Mouse (Mus musculus) stomach, postnatal 0 days (tissue): ENCODE results near the gene Spata45. TPM values are rescaled to one million over a fixed set of nuclear protein-coding genes. Genes with fewer than 3 reads are reported as not detected.

Experiments
- ATAC-seq: fragments of 200-750 bp; cut with Nextera tagmentation; 2 replicates; pipeline ENCODE4 v1.8.0; 2017; ENCODE audit not compliant: low FRiP score, low TSS enrichment
- DNase-seq: peaks from one replicate; pipeline ENCODE4 v3.0.0-alpha.2; 2016; ENCODE audit warnings: low spot score
- H3K27ac ChIP-seq: fragments of 300-500 bp; sonication (generic); replicated peaks from 2 replicates; pipeline ENCODE4 v1.5.1; 2014; ENCODE audit warnings: mild to moderate bottlenecking, control low read depth
- H3K27me3 ChIP-seq: fragments of 300-500 bp; sonication (generic); 2 replicates; pipeline ENCODE4 v1.6.1; 2014; ENCODE audit warnings: low read length; ENCODE audit not compliant: control insufficient read depth, insufficient read depth
- H3K36me3 ChIP-seq: fragments of 300-500 bp; sonication (generic); 2 replicates; pipeline ENCODE4 v1.6.1; 2014; ENCODE audit warnings: low read length, mixed read lengths; ENCODE audit not compliant: control insufficient read depth, insufficient read depth
- H3K4me1 ChIP-seq: fragments of 300-500 bp; sonication (generic); replicated peaks from 2 replicates; pipeline ENCODE4 v1.6.1; 2014; ENCODE audit warnings: antibody characterized with exemption; ENCODE audit not compliant: control insufficient read depth, insufficient read depth
- H3K4me2 ChIP-seq: fragments of 300-500 bp; sonication (generic); replicated peaks from 2 replicates; pipeline ENCODE4 v1.6.1; 2014; ENCODE audit warnings: low read depth, mild to moderate bottlenecking, control low read depth, moderate library complexity
- H3K4me3 ChIP-seq: fragments of 300-500 bp; sonication (generic); 2 replicates; pipeline ENCODE4 v1.5.1; 2014; ENCODE audit warnings: low read depth, low read length, control low read depth
- H3K9ac ChIP-seq: fragments of 300-500 bp; sonication (generic); 2 replicates; pipeline ENCODE4 v1.6.1; 2014; ENCODE audit warnings: mild to moderate bottlenecking, low read length, control low read depth, mixed read lengths
- H3K9me3 ChIP-seq: fragments of 300-500 bp; sonication (generic); 2 replicates; pipeline ENCODE4 v1.6.1; 2016; ENCODE audit warnings: low read length; ENCODE audit not compliant: control insufficient read depth
- CTCF ChIP-seq: IDR thresholded peaks from 2 replicates; pipeline ENCODE4 v1.5.1; 2016; ENCODE audit warnings: antibody characterized with exemption, low read depth, mild to moderate bottlenecking, moderate library complexity
- EP300 ChIP-seq: optimal IDR thresholded peaks from 2 replicates; pipeline ENCODE3; 2016; ENCODE audit warnings: antibody characterized with exemption
- WGBS: fragments of 180-500 bp; shearing (Covaris S2); extraction: QIAGEN DNeasy Blood & Tissue Kit; methylation state at CpG from one replicate; pipeline ENCODE4 v1.1.7; 2014; 5-methylcytosine and 5-hydroxymethylcytosine counted together
- polyA plus RNA-seq: library from polyadenylated mRNA; unstranded; fragments of >200 nt; fragmentation: Nextera tagmentation; extraction: Ambion mirVana; gene quantifications from 2 replicates; pipeline ENCODE4 v1.2.1, GENCODE M21; 2015

Gene Spata45
- not detected in 2 replicates for polyA plus RNA-seq

DNA sequence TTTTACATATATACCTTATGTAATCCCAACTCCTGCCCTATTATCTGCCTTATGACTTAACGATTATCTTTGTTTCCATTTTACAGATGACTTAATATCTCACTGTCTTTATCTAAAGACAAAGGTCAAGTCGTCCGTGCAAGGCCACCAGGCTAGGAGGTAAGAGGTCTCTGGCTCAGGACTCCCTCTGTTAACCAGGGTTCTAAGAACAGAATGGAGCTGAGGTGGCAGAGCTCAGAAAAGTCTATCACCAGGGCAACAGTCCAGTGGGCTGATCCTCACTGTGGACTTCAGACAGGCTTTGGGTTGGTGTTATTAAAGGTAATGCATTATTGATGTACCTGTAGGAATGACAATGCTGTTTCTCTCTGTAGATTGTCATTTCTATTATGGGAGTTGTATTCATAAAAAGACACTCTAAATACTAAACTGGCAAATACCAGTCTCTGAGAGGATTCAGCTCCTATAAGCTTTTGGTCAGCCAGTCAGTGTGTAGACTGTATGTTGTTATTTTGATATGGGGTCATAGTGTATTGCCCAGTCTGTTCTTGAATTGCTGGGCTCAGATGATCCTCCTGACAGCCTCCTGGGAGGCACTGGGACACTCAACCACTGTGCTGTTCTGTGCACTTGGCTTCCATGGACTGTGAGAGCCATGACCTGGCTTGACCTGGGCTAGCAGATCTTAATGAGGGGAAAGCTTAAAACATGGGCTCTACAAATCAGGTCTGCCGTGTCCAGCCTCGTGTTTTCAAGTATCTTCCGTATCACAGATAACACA lies at the start of gene Spata45:
Gene Spata45, plus strand, starts transcription at position 86 of the 781 bp plus-strand sequence.
- ATAC-seq = no peak
- Histone ChIP-seq H3K36me3 (no peaks in the 10 kb centered on the region), H3K27me3 (no peaks in the 10 kb centered on the region), H3K27ac (no peak within 1 kb of the TSS), H3K9me3 (no peaks in the 10 kb centered on the region), H3K9ac (no peak within 1 kb of the TSS), H3K4me1 (no peaks in the 10 kb centered on the region), H3K4me3 (no peak within 1 kb of the TSS), H3K4me2 (no peak within 1 kb of the TSS)
- TF ChIP-seq CTCF = no peak
- no peak for TF ChIP-seq EP300
- 69% methylated on average over 6 of the region's 6 CpGs for WGBS
- no peak for DNase-seq

DNA sequence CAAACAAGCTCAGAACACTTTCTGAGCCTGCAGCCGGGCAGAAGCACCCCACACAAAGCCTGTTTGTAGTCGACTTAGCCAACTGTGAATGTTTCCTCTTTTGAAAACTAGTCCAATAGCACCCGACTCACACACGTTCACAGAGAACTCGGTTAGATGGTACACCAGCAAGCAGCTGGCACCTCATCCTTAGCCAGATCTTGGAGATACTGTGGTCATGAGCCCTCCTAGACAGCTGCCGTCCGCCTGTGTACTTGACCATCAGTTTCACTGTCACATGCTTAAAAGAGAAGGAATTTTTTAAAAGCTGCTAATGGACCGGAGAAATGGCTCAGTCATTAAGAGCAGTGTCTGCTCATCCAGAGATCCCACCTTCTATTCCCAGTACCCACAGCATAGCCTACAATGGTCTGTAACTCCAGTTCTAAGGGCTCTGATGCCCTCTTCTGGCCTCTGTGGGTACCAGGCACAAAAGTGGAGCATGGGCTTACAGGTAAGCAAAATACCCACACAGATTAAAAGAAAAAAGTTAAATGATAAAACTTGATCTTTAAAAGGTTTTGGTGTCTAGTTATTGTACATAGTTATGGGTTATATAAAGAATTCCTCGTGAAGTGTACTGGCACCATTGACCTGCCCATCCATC lies 46.9 kb upstream of the Spata45 start:
- 86% methylated on average over 9 of the region's 9 CpGs for WGBS
- peak; percentile 56 for TF ChIP-seq CTCF
- no peak for TF ChIP-seq EP300
- no peaks in the 10 kb centered on the region for H3K4me1 ChIP-seq
- H3K27me3 ChIP-seq = no peaks in the 10 kb centered on the region
- H3K36me3 ChIP-seq = no peaks in the 10 kb centered on the region
- no peak for ATAC-seq
- H3K4me3 ChIP-seq = no peak overlapping the region
- H3K9me3 ChIP-seq = no peaks in the 10 kb centered on the region
- no peak for DNase-seq
- no peak overlapping the region for H3K9ac ChIP-seq
- H3K27ac ChIP-seq = no peak overlapping the region
- H3K4me2 ChIP-seq = no peak overlapping the region

DNA sequence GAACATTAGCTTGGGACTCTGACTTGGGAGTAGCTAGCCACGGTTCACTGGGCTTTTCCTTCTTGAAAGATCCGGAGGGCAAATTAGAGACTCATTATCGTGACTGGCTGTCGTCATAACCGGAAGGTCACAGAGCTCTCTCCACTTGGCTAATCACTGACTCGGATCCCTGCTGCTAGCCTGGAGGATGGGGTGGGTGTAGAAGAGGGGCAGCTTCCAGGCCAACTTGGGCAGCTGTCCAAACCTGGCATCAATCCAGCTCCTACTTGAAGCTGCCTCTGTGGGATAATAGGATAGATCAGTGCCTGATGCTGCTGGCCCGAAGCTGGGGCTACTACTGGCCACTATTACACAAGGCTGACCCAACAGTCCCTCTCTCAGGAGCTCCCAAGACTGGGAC lies 40.9 kb upstream of the Spata45 start:
- no peak overlapping the region for H3K9ac ChIP-seq
- ATAC-seq = peak; percentile 7; the same call in 1 of the 2 replicates
- DNase-seq = no peak

DNA sequence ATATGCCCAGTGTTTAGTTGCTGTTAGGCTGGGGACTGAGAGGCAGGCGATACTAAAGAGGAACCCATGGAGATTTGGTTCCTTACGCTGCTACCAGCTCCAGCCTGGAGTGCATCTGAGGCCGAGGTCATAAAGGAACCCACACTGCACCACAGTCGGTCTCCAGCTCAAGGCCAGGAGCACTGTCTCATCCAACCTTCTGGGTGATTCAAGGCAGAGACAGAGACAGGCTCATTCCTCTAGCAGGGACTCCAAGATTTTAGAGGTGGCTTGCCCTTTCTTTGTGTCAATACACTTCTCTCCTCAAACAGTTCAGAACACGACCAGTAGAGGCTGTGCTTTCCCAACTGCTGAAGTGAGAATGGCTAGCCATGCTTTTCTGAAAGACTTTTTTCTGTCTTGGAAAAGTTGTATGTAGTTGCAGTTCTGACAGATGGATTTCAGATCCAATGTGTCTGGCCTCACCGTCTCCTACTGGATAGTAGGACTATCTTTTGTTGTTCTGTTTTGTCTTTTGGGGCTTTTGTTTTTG lies 40.0 kb upstream of the Spata45 start:
- Histone ChIP-seq H3K4me3 (no peak overlapping the region), H3K4me1 (no peaks in the 10 kb centered on the region), H3K9me3 (no peaks in the 10 kb centered on the region), H3K27ac (no peak overlapping the region), H3K9ac (no peak overlapping the region), H3K27me3 (no peaks in the 10 kb centered on the region), H3K36me3 (no peaks in the 10 kb centered on the region), H3K4me2 (no peak overlapping the region)
- 62% methylated on average over 6 of the region's 6 CpGs for WGBS
- DNase-seq = no peak
- no peak for TF ChIP-seq EP300
- TF ChIP-seq CTCF = peak; percentile 67
- ATAC-seq = no peak

More for the DNA sequence above, 40.9 kb upstream of the Spata45 start:
- no peak for TF ChIP-seq EP300
- TF ChIP-seq CTCF = no peak
- H3K4me3 ChIP-seq = no peak overlapping the region
- 61% methylated on average over 7 of the region's 7 CpGs for WGBS
- no peaks in the 10 kb centered on the region for H3K27me3 ChIP-seq
- no peak overlapping the region for H3K4me2 ChIP-seq
- H3K9me3 ChIP-seq = no peaks in the 10 kb centered on the region
- H3K27ac ChIP-seq = no peak overlapping the region
- no peaks in the 10 kb centered on the region for H3K36me3 ChIP-seq
- H3K4me1 ChIP-seq = no peaks in the 10 kb centered on the region

DNA sequence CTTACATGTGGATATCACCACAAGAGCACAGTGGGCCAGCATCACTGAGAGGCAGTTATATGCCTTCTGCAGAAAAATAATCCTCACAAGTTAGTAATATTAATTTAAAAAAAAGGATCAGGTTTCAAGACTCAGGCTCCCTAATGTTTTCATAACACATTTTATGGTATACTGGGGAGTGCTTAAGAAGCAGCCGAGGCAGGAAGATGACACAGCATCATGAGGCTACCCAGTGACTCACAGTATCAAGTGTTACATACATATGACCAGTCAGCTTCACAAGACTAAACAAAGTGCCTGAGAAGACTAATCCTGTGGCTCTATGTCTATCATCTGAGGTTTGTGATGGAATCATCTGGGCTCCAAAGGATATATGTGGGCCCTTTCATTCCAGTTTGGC lies 38.4 kb upstream of the Spata45 start:
- DNase-seq (no peak), ATAC-seq (no peak)
- no peaks in the 10 kb centered on the region for H3K4me1 ChIP-seq
- H3K36me3 ChIP-seq = no peaks in the 10 kb centered on the region
- H3K4me2 ChIP-seq = no peak overlapping the region
- H3K9ac ChIP-seq = no peak overlapping the region
- H3K9me3 ChIP-seq = no peaks in the 10 kb centered on the region
- H3K27me3 ChIP-seq = no peaks in the 10 kb centered on the region
- H3K27ac ChIP-seq = no peak overlapping the region
- no peak overlapping the region for H3K4me3 ChIP-seq
- TF ChIP-seq EP300 (no peak), CTCF (no peak)
- WGBS = 72% methylated on average over 1 of the region's 1 CpGs

DNA sequence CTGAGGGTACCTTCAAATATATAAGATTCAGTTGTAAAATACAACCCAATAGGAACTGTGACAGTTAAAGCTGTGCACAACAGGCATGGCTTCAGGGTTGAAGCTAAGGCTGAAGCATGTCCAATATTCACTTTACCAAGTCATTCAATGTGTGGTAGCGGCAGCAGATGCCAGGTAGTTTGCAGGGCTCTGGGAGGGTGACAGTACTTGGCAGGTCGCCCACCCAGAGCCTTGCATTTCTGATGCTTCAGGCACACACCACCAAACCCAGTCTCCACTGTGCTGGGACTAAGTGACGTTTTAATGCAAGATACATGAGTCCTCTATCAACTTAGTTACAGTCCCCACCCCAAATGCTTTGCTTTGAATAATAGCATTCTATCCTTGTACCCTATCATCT lies 35.8 kb upstream of the Spata45 start:
- TF ChIP-seq CTCF = no peak
- no peak for TF ChIP-seq EP300
- WGBS = 80% methylated on average over 3 of the region's 3 CpGs
- Histone ChIP-seq H3K9me3 (no peaks in the 10 kb centered on the region), H3K4me1 (no peaks in the 10 kb centered on the region), H3K36me3 (no peaks in the 10 kb centered on the region), H3K9ac (no peak overlapping the region), H3K4me3 (no peak overlapping the region), H3K27me3 (no peaks in the 10 kb centered on the region), H3K4me2 (no peak overlapping the region), H3K27ac (no peak overlapping the region)
- ATAC-seq (no peak), DNase-seq (no peak)
